Mouse (Mus musculus) adrenal gland, postnatal 14 days (tissue): Measurements from ENCODE around the gene Utp14a. TPM values are rescaled to one million over a fixed set of nuclear protein-coding genes. Genes with fewer than 3 reads are reported as not detected.
"Not testable (repeated sequence)": the region's sequence is repeated elsewhere in the genome, so short reads cannot be mapped to it uniquely, and the experiment has no call there.

Source experiments
- DNase-seq: peaks from one replicate; pipeline ENCODE4 v3.0.0; 2021; ENCODE audit warnings: mixed read lengths
- long read RNA-seq, 2 experiments: library from polyadenylated mRNA; stranded (forward); transcript quantifications; one replicate each; pipeline ENCODE4 v2.0.0; 2021
- total RNA-seq: library from RNA; stranded (reverse); gene quantifications from 2 replicates; pipeline ENCODE4 v1.2.3, GENCODE M21; 2021

Utp14a gene
- 14.9 and 18.8 TPM in 2 replicates for total RNA-seq
- long read RNA-seq, experiment 1, transcript Utp14a-201 (15 exons, 2,507 nt): major isoform, 11 of 16 reads
- long read RNA-seq, experiment 1, partial matches to known transcripts: 4 of 16 reads
- long read RNA-seq, experiment 1, other reads (novel, unspliced or antisense): 0 of 16 reads
- long read RNA-seq, experiment 2, transcript Utp14a-201 (15 exons, 2,507 nt): major isoform, 7 of 10 reads
- long read RNA-seq, experiment 2, partial matches to known transcripts: 3 of 10 reads
- long read RNA-seq, experiment 2, other reads (novel, unspliced or antisense): 0 of 10 reads

DNA sequence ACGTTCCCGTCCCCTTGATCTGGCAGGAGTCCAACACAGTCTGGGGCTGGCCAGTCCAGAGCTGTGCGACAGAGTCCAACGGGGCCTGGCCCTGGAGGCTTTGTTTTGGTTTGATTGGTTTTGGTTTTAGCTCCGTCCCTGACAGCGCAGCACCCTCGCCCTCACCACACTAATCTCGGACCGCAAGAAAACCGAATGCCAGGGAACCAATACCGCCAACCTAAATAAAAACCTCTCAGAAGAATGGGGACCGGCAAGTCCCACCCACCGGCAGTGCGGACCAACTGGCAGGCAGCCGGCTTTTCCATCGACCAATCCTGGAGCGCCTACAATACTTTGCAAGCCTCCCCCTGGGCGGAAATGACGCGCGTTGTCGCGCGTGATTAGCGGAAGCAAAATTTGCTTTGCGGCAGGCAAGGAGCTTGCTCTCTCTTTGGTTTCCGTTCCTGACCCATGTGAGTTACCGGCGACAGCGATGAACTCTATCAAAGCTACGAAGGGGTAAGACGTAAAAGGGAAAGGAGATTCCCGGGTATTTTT lies at the start of gene Utp14a:
Gene Utp14a, plus strand, starts transcription at position 395 of the 540 bp plus-strand sequence.
- peak; percentile 98 for DNase-seq

DNA sequence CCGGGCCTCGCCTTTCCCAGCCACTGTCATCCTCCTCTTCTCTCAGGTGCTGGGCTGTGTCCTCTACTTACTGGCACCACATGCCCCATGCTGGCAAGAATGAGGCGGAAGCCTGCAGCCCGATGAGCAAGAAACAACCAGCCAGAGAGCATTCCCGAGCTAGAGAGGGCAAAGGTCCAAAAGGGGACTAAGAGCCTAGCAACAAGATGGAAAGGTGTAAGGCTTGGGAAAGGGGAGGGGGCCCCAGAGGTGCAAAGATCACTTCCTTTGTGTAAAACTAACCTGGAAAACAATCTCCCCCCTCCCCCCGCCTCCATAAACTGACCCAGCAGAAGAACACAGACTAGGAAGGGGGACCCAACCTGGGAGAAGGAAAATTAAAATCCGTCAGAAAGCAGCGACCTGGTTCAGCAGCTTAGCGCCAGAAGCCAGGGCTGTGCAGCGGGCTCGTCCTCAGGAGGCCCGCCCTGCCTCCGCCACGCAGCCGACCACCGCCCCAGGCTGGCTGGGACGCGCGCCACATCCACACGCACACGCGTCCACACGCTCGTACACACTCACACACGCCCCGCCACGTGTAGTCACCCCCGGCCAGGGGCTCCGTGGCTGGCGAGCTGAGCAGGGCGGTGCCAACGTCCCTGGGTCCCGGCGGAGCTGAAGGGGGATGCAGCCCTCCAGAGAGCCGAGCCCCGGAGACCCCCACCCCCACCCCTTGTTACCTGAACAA lies 48.7 kb upstream of the Utp14a start:
- peak; percentile 29 for DNase-seq

DNA sequence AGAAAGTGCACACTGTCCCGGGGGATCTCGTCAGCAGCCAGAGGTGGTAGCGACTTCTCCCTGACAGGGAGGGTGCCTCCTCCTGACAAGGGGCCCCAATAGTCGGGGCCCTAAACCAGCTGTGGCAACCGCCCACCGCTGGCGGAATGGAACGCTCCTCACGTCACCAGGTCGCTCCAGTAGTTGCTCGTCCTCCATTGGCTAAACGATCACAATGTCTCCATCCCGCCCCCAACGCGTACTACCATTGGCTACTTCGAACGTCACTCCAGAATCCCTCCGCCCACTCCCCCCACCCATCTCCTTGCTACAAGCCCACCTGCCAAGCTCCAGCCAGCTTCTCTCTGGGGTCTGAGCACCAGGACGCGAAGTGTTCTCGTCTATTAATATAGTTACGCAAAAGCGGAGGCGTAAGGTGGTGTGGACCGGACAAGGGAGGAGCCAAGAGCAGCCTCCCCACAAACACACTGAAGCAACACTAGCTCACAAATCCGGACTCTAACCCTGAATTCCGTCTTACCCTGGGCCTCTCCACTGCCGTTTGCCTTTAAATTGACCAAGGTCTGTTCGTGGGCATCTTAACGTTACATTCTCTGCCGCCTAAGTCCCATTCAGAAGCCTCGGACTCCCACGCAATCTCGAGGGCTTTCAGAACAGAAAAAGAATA lies 48.0 kb upstream of the Utp14a start, which contains the start of gene Zdhhc9:
Gene Zdhhc9, minus strand, starts transcription at position 360 of the 667 bp plus-strand sequence.
- DNase-seq: peak; percentile 91

DNA sequence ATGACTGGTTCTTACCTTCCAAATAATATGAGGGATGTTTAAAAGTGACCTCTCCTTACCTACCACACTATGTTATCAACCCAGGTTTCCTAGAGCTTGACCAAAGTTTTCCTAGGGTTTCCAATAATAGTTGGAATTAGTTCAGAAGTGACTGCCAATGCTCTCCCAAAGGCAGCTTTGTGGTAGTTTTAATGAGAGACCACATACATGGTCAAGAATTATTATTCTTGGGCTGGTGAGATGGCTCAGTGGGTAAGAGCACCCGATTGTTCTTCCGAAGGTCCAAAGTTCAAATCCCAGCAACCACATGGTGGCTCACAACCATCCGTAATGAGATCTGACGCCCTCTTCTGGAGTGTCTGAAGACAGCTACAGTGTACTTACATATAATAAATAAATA lies 46.9 kb upstream of the Utp14a start:
- not testable (repeated sequence) for DNase-seq

DNA sequence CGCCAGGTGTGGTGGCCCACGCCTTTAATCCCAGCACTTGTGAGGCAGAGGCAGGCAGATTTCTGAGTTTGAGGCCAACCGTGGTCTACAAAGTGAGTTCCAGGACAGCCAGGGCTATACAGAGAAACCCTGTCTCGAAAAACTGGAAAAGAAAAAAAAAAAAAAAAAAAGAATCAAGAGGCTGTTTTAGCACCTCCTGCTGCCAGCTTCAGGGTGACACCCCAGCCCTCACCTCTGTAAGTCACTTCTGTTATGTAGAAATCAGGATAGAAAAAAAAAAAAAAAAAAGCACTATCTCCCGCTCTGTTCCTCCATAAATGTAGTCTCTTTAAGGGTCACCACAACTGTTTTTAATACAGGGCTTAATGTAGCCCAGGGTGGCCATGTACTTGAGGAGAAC lies 37.2 kb upstream of the Utp14a start:
- no peak for DNase-seq

DNA sequence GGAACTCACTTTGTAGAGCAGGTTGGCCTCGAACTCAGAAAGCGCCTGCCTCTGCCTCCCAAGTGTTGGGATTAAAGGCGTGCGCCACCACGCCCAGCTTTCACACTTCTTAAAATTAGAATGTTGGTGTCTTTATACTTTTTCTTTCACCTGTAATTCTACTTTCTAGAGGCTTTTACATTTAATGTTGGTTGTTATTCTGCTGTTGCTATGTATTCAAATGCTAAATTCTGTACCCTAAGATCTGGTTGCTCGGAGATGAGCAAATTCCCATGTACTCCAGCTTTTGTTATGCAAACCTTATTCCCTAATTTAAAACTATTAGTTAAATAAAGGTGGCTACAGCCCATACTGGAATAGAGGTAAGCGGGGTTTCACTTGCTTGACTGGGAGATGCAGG lies 34.0 kb upstream of the Utp14a start:
- no peak for DNase-seq

DNA sequence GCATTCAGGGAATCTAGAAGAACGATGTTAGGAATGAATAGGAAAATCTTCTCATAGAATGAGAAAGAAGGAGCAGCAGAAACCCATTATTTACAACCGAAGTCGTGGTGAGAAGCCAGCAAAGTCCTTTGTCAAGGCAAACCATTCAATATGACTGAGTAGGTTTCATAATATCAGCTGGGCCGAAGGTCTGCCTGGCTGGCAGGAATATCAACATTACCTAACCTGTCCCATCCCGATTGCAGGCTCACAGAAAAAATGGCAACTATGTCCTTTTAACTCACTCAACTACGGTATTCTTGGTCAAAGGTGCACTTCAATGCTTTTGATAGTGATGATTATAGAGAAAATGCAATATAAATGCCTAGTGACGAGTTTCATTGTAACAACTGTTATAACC lies 30.4 kb upstream of the Utp14a start:
- DNase-seq: no peak

DNA sequence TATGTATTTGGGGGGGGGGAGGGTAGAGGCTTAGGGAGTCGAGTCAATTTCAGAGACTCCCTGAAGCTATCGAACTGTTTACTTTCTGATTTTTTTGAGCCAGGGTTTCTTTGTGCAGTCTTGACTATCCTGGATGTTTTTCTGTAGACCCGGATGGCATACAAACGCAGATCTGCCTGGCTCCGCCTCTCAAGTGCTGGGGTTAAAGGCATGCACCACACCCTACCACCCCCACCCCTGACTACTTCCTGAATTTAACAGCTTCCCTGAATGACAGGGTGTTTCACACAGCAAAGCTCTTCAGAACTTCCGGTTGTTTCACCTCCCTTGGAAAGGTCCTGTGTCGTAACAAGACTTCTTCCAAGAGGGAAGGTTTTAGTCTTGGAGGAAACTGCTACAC lies 22.2 kb upstream of the Utp14a start:
- peak; percentile 15 for DNase-seq

DNA sequence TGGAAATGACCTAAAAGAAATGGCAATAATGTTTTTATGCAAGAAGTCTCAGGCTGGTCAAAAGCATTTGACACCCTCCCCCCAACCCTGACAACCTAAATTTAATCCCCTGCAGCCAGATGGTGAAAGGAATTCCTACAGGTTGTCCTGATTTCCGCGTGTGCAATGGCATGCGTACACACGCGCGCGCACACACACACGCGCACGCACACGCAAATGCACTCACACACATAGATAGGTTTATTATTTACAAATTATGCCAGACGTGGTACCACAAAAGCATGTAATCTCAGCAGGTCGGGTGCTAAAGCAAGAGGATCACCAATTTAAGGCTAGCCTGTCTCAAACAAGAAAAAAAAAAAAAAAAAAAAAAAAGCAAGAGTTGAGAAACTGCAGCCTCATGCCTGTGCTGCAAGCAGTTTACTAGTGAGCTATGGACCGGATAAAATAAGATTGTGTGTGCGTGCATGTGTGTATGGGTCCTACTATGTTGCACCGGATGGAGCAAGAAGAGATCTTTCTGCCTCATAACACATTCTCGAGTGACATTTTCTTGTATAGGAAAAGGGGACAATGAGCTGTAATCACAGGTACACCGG lies 733 bp upstream of the Utp14a start:
- DNase-seq: no peak

DNA sequence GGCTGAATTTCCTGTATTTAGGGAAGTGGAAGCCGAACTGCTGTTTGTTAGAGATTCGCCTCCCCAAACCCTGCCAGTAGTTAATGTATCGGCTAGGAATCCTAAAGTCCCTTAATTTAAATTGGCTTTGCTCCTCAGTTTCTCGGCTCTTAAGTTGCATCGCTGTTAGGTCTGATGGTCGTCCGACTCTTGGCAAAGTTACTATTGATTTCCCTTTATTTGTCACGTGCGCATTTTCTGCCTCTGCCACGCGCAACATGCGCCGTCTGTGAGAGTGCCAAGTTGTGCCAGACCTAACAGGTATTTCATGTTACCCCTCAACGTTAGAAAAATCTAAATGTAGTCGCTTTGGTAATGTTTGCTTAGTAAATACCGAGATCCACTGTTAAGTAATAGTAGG lies 349 bp downstream of the Utp14a start:
- DNase-seq: no peak

DNA sequence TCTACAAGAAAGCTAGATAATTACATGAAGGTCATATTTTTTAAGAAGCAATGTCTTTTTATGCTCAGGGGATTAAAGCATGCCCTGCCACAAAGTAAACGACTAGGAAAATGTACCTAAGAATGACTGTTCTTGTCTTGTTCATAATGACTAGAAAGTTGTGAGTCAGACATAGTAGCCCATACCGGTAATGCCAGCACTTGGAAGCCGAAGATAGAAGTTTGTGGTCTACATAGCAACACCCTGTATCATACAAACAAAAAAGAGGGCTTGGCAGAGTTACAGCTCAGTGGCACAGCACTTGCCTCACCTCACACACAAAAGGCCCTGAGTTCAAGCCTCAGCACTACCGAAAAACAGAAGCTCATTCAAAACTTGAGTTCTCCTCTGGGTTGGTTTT lies 15.0 kb downstream of the Utp14a start:
- no peak for DNase-seq

DNA sequence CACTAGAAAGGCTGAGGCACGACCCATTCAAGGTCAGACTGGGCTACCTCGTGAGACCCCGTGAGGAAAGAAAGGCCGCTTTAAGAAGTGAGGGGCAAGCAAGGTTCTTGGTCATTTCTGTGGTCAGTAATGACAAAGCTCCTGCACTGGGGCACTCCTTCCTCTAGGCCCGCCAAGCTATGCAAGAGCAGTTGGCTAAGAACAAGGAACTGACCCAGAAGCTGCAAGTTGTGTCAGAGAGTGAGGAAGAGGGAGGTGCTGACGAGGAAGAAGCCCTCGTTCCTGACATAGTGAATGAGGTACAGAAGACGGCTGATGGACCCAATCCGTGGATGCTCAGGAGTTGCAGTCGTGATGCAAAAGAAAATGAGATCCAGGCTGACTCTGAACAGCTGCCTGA lies 18.0 kb downstream of the Utp14a start:
- no peak for DNase-seq

DNA sequence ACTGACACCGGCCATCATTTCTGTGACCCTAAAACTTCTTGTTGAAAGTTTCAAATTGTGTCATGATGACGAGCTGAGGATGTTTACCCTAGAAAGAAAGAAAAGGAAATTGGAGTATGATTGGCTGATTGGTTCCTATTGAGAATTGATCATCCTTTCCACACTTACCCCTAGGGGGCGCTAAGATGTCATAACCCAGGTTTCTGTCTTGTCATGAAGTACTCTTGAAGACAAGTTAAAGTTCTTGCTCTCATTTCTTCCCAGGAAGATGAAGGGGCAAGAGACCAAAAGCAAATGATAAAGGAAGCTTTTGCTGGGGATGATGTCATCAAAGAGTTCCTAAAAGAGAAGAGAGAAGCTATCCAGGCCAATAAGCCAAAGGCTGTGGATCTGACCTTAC lies 21.4 kb downstream of the Utp14a start:
- DNase-seq: peak; percentile 72

DNA sequence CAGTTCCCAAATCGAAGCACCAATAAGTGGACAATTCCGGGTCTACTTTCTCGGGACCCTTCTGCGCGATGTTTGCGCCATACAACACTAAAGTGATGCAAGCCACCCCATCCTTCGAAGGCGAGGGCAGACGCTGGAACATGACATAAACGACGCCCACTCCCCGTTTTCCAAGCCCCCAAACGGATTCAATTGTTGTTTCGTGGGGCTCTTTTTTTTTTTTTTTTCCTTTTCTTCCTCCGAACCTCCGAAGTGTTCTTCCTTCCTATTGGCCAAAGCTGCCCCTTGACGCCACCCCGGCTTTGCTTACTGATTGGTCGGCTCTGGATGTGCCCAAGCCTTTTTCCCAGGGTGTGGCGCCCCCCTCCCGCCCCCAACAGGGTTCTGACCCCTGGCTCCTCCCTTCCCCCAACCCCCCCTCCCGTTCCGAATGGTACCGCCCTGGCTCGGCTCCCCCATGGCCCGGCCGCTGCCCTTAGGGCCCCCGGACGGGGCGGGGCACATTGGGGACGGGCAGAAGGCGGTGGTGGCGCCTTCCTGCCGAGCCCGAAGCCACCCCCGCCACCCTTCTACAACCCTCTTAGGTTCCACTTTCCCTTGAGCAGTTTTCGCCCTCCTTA lies 27.8 kb downstream of the Utp14a start:
- DNase-seq: peak; percentile 91

DNA sequence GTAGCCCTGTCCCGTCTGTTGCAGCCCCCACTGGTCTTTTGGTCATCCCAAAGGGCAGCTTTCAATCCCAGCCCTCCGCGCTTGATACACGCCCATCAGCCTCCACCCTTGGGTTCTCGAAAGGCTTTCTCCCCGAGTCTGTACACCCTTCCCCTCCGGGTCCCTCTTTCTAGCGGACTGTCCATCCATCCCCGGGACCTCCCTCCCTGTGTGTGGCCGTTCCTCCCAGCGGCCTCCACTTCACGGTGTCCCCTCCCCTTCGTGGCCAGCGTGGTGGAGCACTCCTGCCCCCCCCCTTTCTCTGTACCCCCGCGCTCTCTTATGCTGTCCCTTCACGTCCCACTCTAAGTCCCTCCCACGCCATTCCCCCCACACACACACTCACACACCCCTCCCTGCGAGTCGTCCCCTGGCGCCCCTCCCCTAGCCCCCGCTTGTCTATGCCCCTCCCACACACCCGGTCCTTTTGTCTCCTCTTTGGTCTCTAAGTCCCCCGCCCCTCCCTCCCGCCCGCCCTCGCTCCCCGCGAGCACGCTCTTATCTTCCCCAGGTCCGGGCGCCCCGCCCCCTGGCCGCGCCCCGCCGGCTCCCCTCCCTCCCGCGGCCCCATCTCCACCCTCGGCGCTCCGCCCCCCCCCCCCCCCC lies 28.5 kb downstream of the Utp14a start:
- peak; percentile 86 for DNase-seq

DNA sequence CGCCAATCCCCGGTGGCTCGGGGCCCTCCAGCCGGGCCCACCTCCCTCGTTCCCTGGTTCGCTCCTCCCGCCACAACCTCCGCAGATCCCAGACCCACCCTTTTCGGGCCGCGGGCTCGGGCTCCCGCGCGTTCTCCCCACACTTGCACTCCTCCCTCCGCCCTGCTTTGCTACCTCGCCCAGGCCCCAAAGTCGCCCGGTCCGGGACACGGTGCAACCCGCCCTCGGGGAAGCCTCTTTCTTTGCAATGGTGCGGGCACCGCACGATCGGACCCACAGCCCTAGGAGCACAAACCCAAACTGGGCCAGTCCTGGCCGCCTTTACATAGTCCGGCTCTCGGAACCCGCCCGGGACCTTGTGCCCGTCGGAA lies 29.0 kb downstream of the Utp14a start:
- no peak for DNase-seq

DNA sequence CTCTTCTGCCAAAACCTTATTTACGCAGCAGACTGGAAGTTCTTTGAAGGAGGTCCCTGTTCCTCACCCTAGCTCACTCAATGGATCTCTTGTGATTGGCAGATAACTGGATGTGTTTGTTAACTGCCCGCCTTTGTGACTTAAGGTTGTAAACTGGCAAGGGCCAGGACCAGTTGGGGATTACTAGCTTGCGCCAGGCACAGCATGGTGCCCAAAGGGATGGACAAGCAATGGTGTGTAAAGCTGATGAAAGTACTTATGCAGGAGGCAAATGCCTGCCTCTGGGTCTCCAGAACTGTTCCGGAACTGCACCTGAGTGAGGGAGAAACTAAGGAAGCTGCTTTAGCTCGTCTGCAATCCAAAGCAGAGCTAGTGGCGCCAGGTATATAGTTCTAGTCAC lies 29.8 kb downstream of the Utp14a start:
- DNase-seq: no peak

DNA sequence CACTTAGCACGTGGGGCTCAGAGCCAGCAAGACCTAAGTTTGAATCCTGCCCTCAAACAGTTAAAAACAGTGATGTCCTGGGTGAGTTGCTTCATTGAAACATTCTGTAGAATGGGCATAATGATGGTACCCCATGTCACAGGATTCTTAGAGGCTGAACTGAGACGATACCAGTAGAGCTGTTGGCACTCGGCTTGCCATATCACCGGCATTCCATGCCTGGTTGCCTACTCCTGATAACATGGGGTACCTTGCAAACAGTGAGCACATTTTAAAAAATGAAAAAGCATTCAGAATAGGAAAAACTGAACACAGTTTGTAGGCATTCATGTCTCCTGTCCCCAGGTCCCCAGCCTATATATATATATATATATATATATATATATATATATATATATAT lies 31.3 kb downstream of the Utp14a start:
- no peak for DNase-seq

DNA sequence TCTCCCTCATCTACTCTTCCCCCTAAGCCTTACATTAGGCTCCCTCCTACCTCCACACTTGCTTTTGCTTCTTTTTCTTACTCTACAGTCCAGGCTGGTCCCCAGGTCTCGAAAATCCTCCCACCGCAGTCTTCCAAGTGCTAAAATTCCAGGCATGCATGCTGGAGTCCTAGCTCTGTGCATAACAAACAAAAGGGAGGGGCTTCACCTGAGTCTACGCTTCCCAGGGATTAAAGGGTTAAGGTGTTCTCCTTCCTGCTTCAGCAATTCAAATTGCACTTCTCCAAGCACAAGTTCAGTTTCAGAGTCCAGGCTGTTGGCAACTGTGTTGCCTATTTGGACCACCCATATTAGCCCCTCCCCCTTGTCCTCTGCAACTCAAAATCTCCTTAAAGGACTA lies 34.8 kb downstream of the Utp14a start:
- DNase-seq: no peak

DNA sequence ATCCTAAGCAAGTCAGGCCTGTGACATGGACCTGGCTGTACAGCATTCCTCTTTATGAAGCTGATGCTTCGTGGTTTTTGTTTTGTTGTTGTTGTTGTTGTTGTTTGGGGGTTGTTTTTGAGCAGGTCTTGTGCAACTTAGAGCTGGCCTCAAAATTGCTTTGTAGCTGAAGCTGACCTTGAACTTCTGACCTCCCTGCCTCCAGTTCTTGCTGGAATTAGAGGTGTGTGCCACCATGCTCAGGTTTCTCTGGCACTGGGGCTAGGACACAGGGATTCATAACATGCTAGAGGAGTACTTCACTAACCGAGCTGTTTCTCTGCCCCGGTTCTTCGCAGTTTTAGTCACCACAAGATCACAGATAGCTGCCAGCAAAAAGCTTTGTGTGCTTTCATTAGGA lies 48.7 kb downstream of the Utp14a start:
- no peak for DNase-seq

DNA sequence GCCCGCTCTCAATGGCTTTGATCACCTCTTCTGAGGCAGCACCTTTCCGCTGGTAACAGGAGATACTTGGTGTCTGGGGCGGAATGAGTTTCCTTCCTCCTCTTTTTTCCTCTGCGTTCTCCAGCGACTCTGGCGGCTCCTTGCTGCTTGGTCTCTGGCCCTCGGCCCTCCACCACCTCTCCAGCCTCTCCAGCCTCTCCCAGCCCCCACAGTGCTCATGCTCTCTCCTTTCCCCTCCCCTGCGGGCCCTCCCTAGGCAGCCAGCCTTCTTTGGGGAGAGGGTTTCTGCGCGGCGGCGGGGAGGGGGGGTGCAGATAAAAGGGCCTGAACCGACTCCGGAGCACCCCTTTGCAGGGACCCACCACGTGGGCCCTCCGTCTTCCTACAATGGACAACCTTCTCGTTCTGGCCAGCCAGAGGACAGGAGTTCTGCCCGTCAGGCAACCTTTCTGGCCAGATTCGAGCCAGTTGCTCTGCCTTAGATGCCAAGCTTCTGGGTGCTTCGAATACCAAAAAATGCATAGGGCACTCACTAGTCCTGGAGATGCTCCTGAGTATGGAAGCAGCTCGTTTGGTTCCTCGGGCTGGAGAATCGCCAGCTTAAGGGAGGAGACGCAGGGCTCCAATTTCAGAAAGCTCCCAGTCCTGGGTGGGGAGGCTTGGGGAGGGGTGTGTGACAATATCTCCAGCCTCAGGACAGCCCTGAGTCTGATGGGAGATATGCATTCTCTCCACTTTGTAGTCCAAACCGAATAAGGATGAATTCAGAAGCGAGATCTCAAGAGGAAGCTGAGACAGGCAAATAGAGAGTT lies 54.2 kb downstream of the Utp14a start:
- no peak for DNase-seq
